Mouse (Mus musculus): ENCODE results near the gene Apoc1. TPM values are rescaled to one million over a fixed set of nuclear protein-coding genes. Genes with fewer than 3 reads are reported as not detected.
A peak's percentile ranks its signal among the peaks of the same experiment; 100 is the strongest.

Gene Apoc1
- total and polyA plus RNA-seq, 3 experiments: not detected

DNA sequence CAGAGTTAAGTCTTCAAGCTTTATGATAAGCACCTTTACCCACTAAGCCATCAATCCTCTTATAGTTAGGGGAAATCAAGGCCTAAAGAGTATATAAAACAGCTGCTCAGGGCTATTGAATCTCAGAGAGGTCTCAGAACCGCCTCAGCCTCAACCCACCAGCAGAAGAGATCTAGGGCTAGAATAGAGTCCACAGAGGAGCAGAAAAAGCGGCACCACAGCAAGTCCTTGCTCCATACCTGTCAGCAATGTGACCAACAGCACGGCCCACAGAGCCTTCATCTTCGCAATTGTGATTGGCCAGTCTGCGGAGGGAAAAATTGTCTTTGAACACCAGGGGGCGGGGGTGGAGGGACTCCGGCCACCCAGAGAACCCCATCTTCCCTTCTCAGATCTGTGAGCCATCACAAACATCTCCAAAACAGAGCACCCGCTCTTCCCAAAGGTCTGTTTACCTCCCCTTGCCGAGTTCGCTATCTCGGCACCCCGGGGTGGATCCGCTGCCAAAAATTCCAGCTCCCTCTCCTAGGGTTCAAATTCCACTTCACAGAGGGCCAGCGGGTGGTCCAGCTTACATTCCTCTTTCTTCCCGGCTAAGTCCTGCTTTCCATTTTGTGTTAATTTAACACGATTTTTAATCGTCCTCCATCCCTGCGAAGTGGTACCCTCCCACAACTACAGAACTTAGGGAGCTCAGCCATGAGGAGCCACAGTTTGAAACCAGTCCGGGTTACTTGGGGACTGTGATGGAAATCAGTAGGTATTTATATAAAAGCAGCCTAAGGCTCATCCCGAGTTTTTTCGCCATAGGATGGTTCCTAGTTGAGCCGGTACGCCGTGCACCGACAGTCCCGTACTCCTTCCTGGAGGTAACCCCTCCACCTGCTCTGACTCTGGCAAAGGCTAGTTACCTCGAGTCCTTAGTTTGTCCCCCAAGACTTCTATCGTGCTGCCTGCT lies 5.8 kb upstream of the Apoc1 start:
- in situ Hi-C loops (cut with MboI; ENCODE audit: low pct_ligation_motif_present, low pct_unique_long_range_greater_than_20kb, low sequenced_read_pairs): no loop called here
- Histone ChIP-seq H3K27me3 (replicated peaks) (no peaks in the 10 kb centered on the region), H3K79me2 (replicated peaks; ENCODE audit: control insufficient read depth, extremely low read depth, insufficient read depth, poor library complexity, severe bottlenecking) (no peaks in the 10 kb centered on the region), H3K4me3 (replicated peaks in 1 of 3; ENCODE audit: low read depth in 2 of 3, low read length in 2 of 3, poor library complexity in 1 of 3) (no peak overlapping the region), H3K9me3 (replicated peaks; ENCODE audit: low read length) (peaks cover 5% of the 10 kb centered on the region), H3K4me1 (ENCODE audit: control insufficient read depth in 1 of 2, insufficient read depth in 2 of 2) (peaks cover 6 to 35% of the 10 kb centered on the region in 2 experiments; a peak in 3 of 4 replicates), H3K9ac (ENCODE audit: insufficient read depth, low read depth) (no peak overlapping the region), H3K4me2 (ENCODE audit: insufficient read depth, low read depth, poor library complexity, severe bottlenecking) (no peak overlapping the region), H3K36me3 (replicated peaks in 1 of 2; ENCODE audit: control insufficient read depth in 1 of 2, insufficient read depth in 1 of 2, low read length in 1 of 2) (peaks cover 41 to 63% of the 10 kb centered on the region in 2 experiments), H3K27ac (ENCODE audit: insufficient read depth, low read depth) (no peak overlapping the region)
- dilution Hi-C loops (cut with MboI; ENCODE audit: extremely low pct_ligation_motif_present, extremely low pct_unique_long_range_greater_than_20kb, low sequenced_read_pairs): no loop called here
- peak; percentile 1; the same call in 1 of the 2 replicates for TF ChIP-seq POLR2A (IDR thresholded peaks at IDR 0.05; ENCODE audit: low read depth, low read length)
- no peak for TF ChIP-seq TBP (conservative IDR thresholded peaks at IDR 0.05; ENCODE audit: low read depth, low read length)
- DNase-seq (ENCODE audit: extremely low read depth): no peak

DNA sequence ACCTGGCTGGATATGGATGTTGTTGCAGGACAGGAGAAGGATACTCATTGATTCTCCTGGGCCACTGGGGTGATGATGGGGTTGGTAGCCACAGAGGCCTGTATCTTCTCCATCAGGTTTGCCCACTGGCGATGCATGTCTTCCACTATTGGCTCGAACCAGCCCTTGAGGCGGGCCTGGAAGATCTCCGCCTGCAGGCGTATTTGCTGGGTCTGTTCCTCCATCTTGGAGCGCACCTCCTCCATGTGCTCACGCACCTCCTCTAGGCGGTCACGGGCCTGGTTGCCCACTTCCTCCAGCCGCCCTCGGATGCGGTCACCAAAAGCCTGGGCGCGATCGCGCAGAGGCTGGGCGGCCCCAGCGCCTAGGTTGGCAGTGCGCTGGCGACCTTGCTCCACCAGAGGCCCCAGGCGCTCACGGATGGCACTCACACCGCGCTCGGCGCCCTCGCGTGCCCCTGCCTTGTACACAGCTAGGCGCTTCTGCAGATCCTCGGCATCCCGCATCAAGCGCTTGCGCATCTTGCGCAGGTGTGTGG lies 3.9 kb upstream of the Apoc1 start:
- no peak overlapping the region for H3K9ac ChIP-seq (ENCODE audit: insufficient read depth, low read depth)
- no peaks in the 10 kb centered on the region for H3K79me2 ChIP-seq (replicated peaks; ENCODE audit: control insufficient read depth, extremely low read depth, insufficient read depth, poor library complexity, severe bottlenecking)
- H3K27ac ChIP-seq (ENCODE audit: insufficient read depth, low read depth): no peak overlapping the region
- peaks cover 25 to 46% of the 10 kb centered on the region in 2 experiments for H3K36me3 ChIP-seq (replicated peaks in 1 of 2; ENCODE audit: control insufficient read depth in 1 of 2, insufficient read depth in 1 of 2, low read length in 1 of 2)
- DNase-seq (ENCODE audit: extremely low read depth): no peak
- no peak overlapping the region for H3K4me2 ChIP-seq (ENCODE audit: insufficient read depth, low read depth, poor library complexity, severe bottlenecking)
- TF ChIP-seq KAT2A (IDR thresholded peaks at IDR 0.05; ENCODE audit: insufficient replicate concordance, low read length) (no peak), MAZ (IDR thresholded peaks at IDR 0.05; ENCODE audit: low read depth, low read length) (no peak), SMC3 (IDR thresholded peaks at IDR 0.05; ENCODE audit: low read depth, low read length) (no peak), USF2 (conservative IDR thresholded peaks at IDR 0.05; ENCODE audit: low read depth, low read length) (no peak), ZMIZ1 (IDR thresholded peaks at IDR 0.05; ENCODE audit: low read depth, low read length) (no peak), GABPA (IDR thresholded peaks at IDR 0.05; ENCODE audit: insufficient replicate concordance, low read depth, low read length) (no peak), USF1 (IDR thresholded peaks at IDR 0.05; ENCODE audit: low read depth, low read length) (no peak), E2F4 (IDR thresholded peaks at IDR 0.05; ENCODE audit: insufficient replicate concordance, low read depth, low read length) (no peak), CTCF (conservative IDR thresholded peaks at IDR 0.05 in 1 of 2, IDR thresholded peaks at IDR 0.05 in 1 of 2; ENCODE audit: low read depth in 2 of 2, low read length in 2 of 2) (no peak), JUND (conservative IDR thresholded peaks at IDR 0.05; ENCODE audit: low read depth, low read length) (no peak), ETS1 (conservative IDR thresholded peaks at IDR 0.05; ENCODE audit: low read depth, low read length) (no peak), NRF1 (IDR thresholded peaks at IDR 0.05; ENCODE audit: low read depth, low read length) (no peak), UBTF (IDR thresholded peaks at IDR 0.05; ENCODE audit: low read depth, low read length) (no peak), MAX (IDR thresholded peaks at IDR 0.05; ENCODE audit: low read length) (no peak), MAFK (IDR thresholded peaks at IDR 0.05; ENCODE audit: insufficient replicate concordance, low read length) (no peak), CHD2 (IDR thresholded peaks at IDR 0.05; ENCODE audit: low read length) (no peak), SIN3A (IDR thresholded peaks at IDR 0.05; ENCODE audit: low read length) (no peak), ELF1 (IDR thresholded peaks at IDR 0.05; ENCODE audit: low read depth, low read length) (no peak), HCFC1 (IDR thresholded peaks at IDR 0.05; ENCODE audit: low read depth, low read length) (no peak)
- H3K27me3 ChIP-seq (replicated peaks): no peaks in the 10 kb centered on the region
- in situ Hi-C loops (cut with MboI; ENCODE audit: low pct_ligation_motif_present, low pct_unique_long_range_greater_than_20kb, low sequenced_read_pairs) (no loop called here), dilution Hi-C loops (cut with MboI; ENCODE audit: extremely low pct_ligation_motif_present, extremely low pct_unique_long_range_greater_than_20kb, low sequenced_read_pairs) (no loop called here)
- no peak overlapping the region for H3K4me3 ChIP-seq (replicated peaks in 1 of 3; ENCODE audit: low read depth in 2 of 3, low read length in 2 of 3, poor library complexity in 1 of 3)
- peaks cover 5% of the 10 kb centered on the region for H3K9me3 ChIP-seq (replicated peaks; ENCODE audit: low read length)
- H3K4me1 ChIP-seq (ENCODE audit: control insufficient read depth in 1 of 2, insufficient read depth in 2 of 2): peaks cover 6 to 26% of the 10 kb centered on the region in 2 experiments; a peak in 3 of 4 replicates

All from CH12.LX (cell line).